In genomic region chr16:97066856-97067255, GRCm38 (mm10) we compare ENCODE assay signal across 16 mouse cellular contexts.
DNase-seq lines count a peak whose midpoint lies in the region; ATAC-seq lines count a peak whose summit lies in the region.
"Had no signal": no experiment of that assay in that cellular context is flagged by ENCODE, and none has a peak within 500 bp of the region (broad histone marks: within the 10 kb centered on the region; RNA-seq: fewer than 3 reads in every experiment).

No protein-coding gene starts in this region.

- DNase-seq in cerebellum, postnatal 14 days = peak; percentile 14 to 33
- peak; percentile 27 to 50 for DNase-seq in right cerebral cortex, postnatal 10 days (ENCODE audit: low spot score in 2 of 2)
- DNase-seq in right cerebral cortex, postnatal 4 days = no peak
- peak; percentile 13 for DNase-seq in heart, postnatal 4 days
- DNase-seq in midbrain, embryonic 11.5 days (ENCODE audit: low spot score, missing footprints) = no peak
- DNase-seq: kidney, postnatal 14 days; liver, postnatal 0 days; lung, postnatal 4 days; midbrain, embryonic 14.5 days had no signal

- H3K27me3 ChIP-seq in midbrain, embryonic 11.5 days (ENCODE audit: control insufficient read depth, insufficient read depth, low read length) = no peaks in the 10 kb centered on the region
- H3K27me3 ChIP-seq in hindbrain, embryonic 12.5 days = no peaks in the 10 kb centered on the region
- H3K27me3 ChIP-seq: hindbrain, embryonic 13.5 days; limb, embryonic 12.5 days had no signal

- no peak overlapping the region for H3K27ac ChIP-seq in midbrain, embryonic 11.5 days (ENCODE audit: low read depth, low read length)
- no peak overlapping the region for H3K27ac ChIP-seq in hindbrain, embryonic 12.5 days
- H3K27ac ChIP-seq: hindbrain, embryonic 13.5 days; limb, embryonic 12.5 days had no signal

- no peaks in the 10 kb centered on the region for H3K36me3 ChIP-seq in midbrain, embryonic 11.5 days (ENCODE audit: control insufficient read depth, insufficient read depth, low read length)
- no peaks in the 10 kb centered on the region for H3K36me3 ChIP-seq in hindbrain, embryonic 12.5 days
- H3K36me3 ChIP-seq: G1E; hindbrain, embryonic 13.5 days; limb, embryonic 12.5 days had no signal

- H3K4me3 ChIP-seq in midbrain, embryonic 11.5 days (ENCODE audit: low read depth, low read length) = no peak overlapping the region
- H3K4me3 ChIP-seq in hindbrain, embryonic 12.5 days = no peak overlapping the region
- H3K4me3 ChIP-seq: erythroblast, embryonic 14.5 days; hindbrain, embryonic 13.5 days; limb, embryonic 12.5 days had no signal

- no peak for ATAC-seq in cerebellum, adult (ENCODE audit: insufficient number of reproducible peaks, low FRiP score, low TSS enrichment)
- ATAC-seq in midbrain, embryonic 11.5 days (ENCODE audit: low FRiP score) = no peak
- ATAC-seq in hindbrain, embryonic 12.5 days (ENCODE audit: low FRiP score) = no peak
- ATAC-seq: intestine, postnatal 0 days; liver, postnatal 0 days had no signal

- no peaks in the 10 kb centered on the region for H3K9me3 ChIP-seq in midbrain, embryonic 11.5 days (ENCODE audit: control insufficient read depth, low read length)
- H3K9me3 ChIP-seq in hindbrain, embryonic 12.5 days (replicated peaks) = no peaks in the 10 kb centered on the region
- H3K9me3 ChIP-seq: G1E; hindbrain, embryonic 13.5 days; limb, embryonic 12.5 days had no signal

- no peak overlapping the region for H3K9ac ChIP-seq in midbrain, embryonic 11.5 days (ENCODE audit: low read length)
- no peak overlapping the region for H3K9ac ChIP-seq in hindbrain, embryonic 12.5 days
- H3K9ac ChIP-seq: hindbrain, embryonic 13.5 days; limb, embryonic 12.5 days; liver, postnatal 0 days had no signal

- no peaks in the 10 kb centered on the region for H3K4me1 ChIP-seq in midbrain, embryonic 11.5 days (ENCODE audit: control insufficient read depth, insufficient read depth, low read length)
- no peaks in the 10 kb centered on the region for H3K4me1 ChIP-seq in hindbrain, embryonic 12.5 days
- H3K4me1 ChIP-seq: limb, embryonic 12.5 days had no signal

- no peak overlapping the region for H3K4me2 ChIP-seq in midbrain, embryonic 11.5 days
- H3K4me2 ChIP-seq in hindbrain, embryonic 12.5 days (replicated peaks) = no peak overlapping the region
- H3K4me2 ChIP-seq: hindbrain, embryonic 13.5 days; limb, embryonic 12.5 days had no signal

- 78% methylated on average over 4 of the region's 4 CpGs for WGBS in midbrain, embryonic 11.5 days
- WGBS in hindbrain, embryonic 12.5 days = 67% methylated on average over 4 of the region's 4 CpGs

Comparison
In these comparisons a context has a peak if more than half of its experiments do, and no peak if none do; other contexts are left out.
1. DNase-seq: peak in cerebellum, postnatal 14 days (2 of 2), right cerebral cortex, postnatal 10 days (2 of 2) and heart, postnatal 4 days (single experiment); none in right cerebral cortex, postnatal 4 days (single experiment) and midbrain, embryonic 11.5 days (single experiment).